Mouse (Mus musculus) intestine, embryonic 14.5 days (tissue): ENCODE data around the gene Ppa1. TPM values are rescaled to one million over a fixed set of nuclear protein-coding genes. Genes with fewer than 3 reads are reported as not detected.

Experiments used
- ATAC-seq: fragments of 200-750 bp; cut with Nextera tagmentation; replicated peaks from 2 replicates; pipeline ENCODE4 v1.8.0; 2017; ENCODE audit warnings: low read depth, moderate number of reproducible peaks, moderate TSS enrichment, moderate library complexity; ENCODE audit not compliant: low FRiP score, low TSS enrichment
- DNase-seq: peaks from one replicate; pipeline ENCODE4 v3.0.0-alpha.2; 2018; ENCODE audit warnings: low spot score
- H3K27ac ChIP-seq: fragments of 300-500 bp; sonication (generic); 2 replicates; pipeline ENCODE4 v1.5.1; 2014; ENCODE audit warnings: low read depth, mild to moderate bottlenecking, control low read depth
- H3K27me3 ChIP-seq: fragments of 300-500 bp; sonication (generic); replicated peaks from 2 replicates; pipeline ENCODE4 v1.6.1; 2014; ENCODE audit warnings: low read length, control low read depth; ENCODE audit not compliant: control insufficient read depth, insufficient read depth
- H3K36me3 ChIP-seq: fragments of 300-500 bp; sonication (generic); 2 replicates; pipeline ENCODE4 v1.6.1; 2014; ENCODE audit warnings: low read length, control low read depth; ENCODE audit not compliant: control insufficient read depth, insufficient read depth
- H3K4me1 ChIP-seq: fragments of 300-500 bp; sonication (generic); replicated peaks from 2 replicates; pipeline ENCODE4 v1.6.1; 2014; ENCODE audit warnings: low read length, control low read depth, mixed read lengths; ENCODE audit not compliant: control insufficient read depth, insufficient read depth
- H3K4me2 ChIP-seq: fragments of 300-500 bp; sonication (generic); 2 replicates; pipeline ENCODE4 v1.6.1; 2014; ENCODE audit warnings: low read length
- H3K4me3 ChIP-seq: fragments of 300-500 bp; sonication (generic); 2 replicates; pipeline ENCODE4 v1.5.1; 2014; ENCODE audit warnings: low read depth, low read length, control low read depth, mixed read lengths
- H3K9ac ChIP-seq: fragments of 300-500 bp; sonication (generic); 2 replicates; pipeline ENCODE4 v1.6.1; 2014; ENCODE audit warnings: mild to moderate bottlenecking, low read length
- H3K9me3 ChIP-seq: fragments of 300-500 bp; sonication (generic); 2 replicates; pipeline ENCODE4 v1.6.1; 2016; ENCODE audit warnings: low read length, control low read depth; ENCODE audit not compliant: control insufficient read depth
- WGBS: fragments of 180-500 bp; shearing (Covaris S2); extraction: QIAGEN DNeasy Blood & Tissue Kit; methylation state at CpG from one replicate; pipeline ENCODE4 v1.1.7; 2014; 5-methylcytosine and 5-hydroxymethylcytosine counted together
- polyA plus RNA-seq: library from polyadenylated mRNA; unstranded; fragments of >200 nt; fragmentation: Nextera tagmentation; extraction: Ambion mirVana; gene quantifications from 2 replicates; pipeline ENCODE4 v1.2.1, GENCODE M21; 2014

Gene Ppa1
- polyA plus RNA-seq, 1 experiment from 2014 or later: 226 TPM

GRCm38 (mm10) chr10:61696560-61696823, 48.1 kb downstream of the Ppa1 start:
- no peaks in the 10 kb centered on the region for H3K27me3 ChIP-seq
- peak overlapping the region; percentile 96 for H3K4me3 ChIP-seq
- H3K4me2 ChIP-seq: peak overlapping the region; percentile 100
- WGBS: 10% methylated on average over 11 of the region's 19 CpGs
- H3K27ac ChIP-seq: no peak overlapping the region
- ATAC-seq (no peak), DNase-seq (no peak)
- peaks cover 33% of the 10 kb centered on the region for H3K36me3 ChIP-seq
- H3K4me1 ChIP-seq: peaks cover 13% of the 10 kb centered on the region
- peak overlapping the region; percentile 73 for H3K9ac ChIP-seq
- no peaks in the 10 kb centered on the region for H3K9me3 ChIP-seq

GRCm38 (mm10) chr10:61697028-61697427, 48.7 kb downstream of the Ppa1 start:
- Histone ChIP-seq H3K36me3 (peaks cover 33% of the 10 kb centered on the region), H3K27ac (no peak overlapping the region), H3K9me3 (no peaks in the 10 kb centered on the region), H3K9ac (peak overlapping the region; percentile 73; the same call in 1 of the 2 replicates), H3K27me3 (no peaks in the 10 kb centered on the region), H3K4me2 (peak overlapping the region; percentile 100), H3K4me1 (peaks cover 13% of the 10 kb centered on the region), H3K4me3 (peak overlapping the region; percentile 96)
- ATAC-seq (no peak), DNase-seq (no peak)
- 88% methylated on average over 2 of the region's 2 CpGs for WGBS

GRCm38 (mm10) chr10:61704663-61705062, 56.3 kb downstream of the Ppa1 start:
- Histone ChIP-seq H3K9ac (no peak overlapping the region), H3K4me1 (no peaks in the 10 kb centered on the region), H3K36me3 (peaks cover 23% of the 10 kb centered on the region), H3K4me2 (no peak overlapping the region), H3K4me3 (no peak overlapping the region), H3K27me3 (no peaks in the 10 kb centered on the region), H3K27ac (no peak overlapping the region), H3K9me3 (no peaks in the 10 kb centered on the region)
- WGBS: 87% methylated on average over 4 of the region's 4 CpGs
- ATAC-seq (no peak), DNase-seq (no peak)

- no peak for ATAC-seq
- no peak for DNase-seq
Measured at GRCm38 (mm10) chr10:61706412-61707375, 58.3 kb downstream of the Ppa1 start.

GRCm38 (mm10) chr10:61713601-61714000, 65.2 kb downstream of the Ppa1 start:
- H3K4me3 ChIP-seq: no peak overlapping the region
- DNase-seq (no peak), ATAC-seq (no peak)
- H3K9me3 ChIP-seq: no peaks in the 10 kb centered on the region
- 73% methylated on average over 3 of the region's 3 CpGs for WGBS
- no peaks in the 10 kb centered on the region for H3K36me3 ChIP-seq
- no peaks in the 10 kb centered on the region for H3K27me3 ChIP-seq
- peaks cover 3% of the 10 kb centered on the region; the same call in 1 of the 2 replicates for H3K4me1 ChIP-seq
- H3K4me2 ChIP-seq: no peak overlapping the region
- H3K9ac ChIP-seq: no peak overlapping the region
- H3K27ac ChIP-seq: no peak overlapping the region

More at GRCm38 (mm10) chr10:61706412-61707375, 58.3 kb downstream of the Ppa1 start:
- H3K9ac ChIP-seq: no peak overlapping the region
- 72% methylated on average over 6 of the region's 6 CpGs for WGBS
- H3K4me3 ChIP-seq: no peak overlapping the region
- H3K4me2 ChIP-seq: no peak overlapping the region
- H3K27me3 ChIP-seq: no peaks in the 10 kb centered on the region
- no peaks in the 10 kb centered on the region for H3K4me1 ChIP-seq
- peaks cover 19% of the 10 kb centered on the region for H3K36me3 ChIP-seq
- H3K27ac ChIP-seq: no peak overlapping the region
- H3K9me3 ChIP-seq: no peaks in the 10 kb centered on the region

GRCm38 (mm10) chr10:61714146-61714545, 65.8 kb downstream of the Ppa1 start:
- 91% methylated on average over 4 of the region's 4 CpGs for WGBS
- H3K9ac ChIP-seq: no peak overlapping the region
- no peaks in the 10 kb centered on the region for H3K9me3 ChIP-seq
- no peaks in the 10 kb centered on the region for H3K36me3 ChIP-seq
- DNase-seq: no peak
- H3K27ac ChIP-seq: no peak overlapping the region
- no peaks in the 10 kb centered on the region for H3K27me3 ChIP-seq
- peaks cover 3% of the 10 kb centered on the region; the same call in 1 of the 2 replicates for H3K4me1 ChIP-seq
- H3K4me3 ChIP-seq: no peak overlapping the region
- no peak overlapping the region for H3K4me2 ChIP-seq
- no peak for ATAC-seq

GRCm38 (mm10) chr10:61714771-61715461, 66.6 kb downstream of the Ppa1 start, which contains the start of gene Aifm2:
Gene Aifm2 (plus strand): TSS chr10:61715263.
- peak within 1 kb of the TSS; percentile 47; the same call in 1 of the 2 replicates for H3K27ac ChIP-seq
- WGBS: 12% methylated on average over 28 of the region's 36 CpGs
- DNase-seq: peak; percentile 88

GRCm38 (mm10) chr10:61715462-61715837, 67.1 kb downstream of the Ppa1 start:
- 2% methylated on average over 9 of the region's 11 CpGs for WGBS
- H3K4me3 ChIP-seq: peak overlapping the region; percentile 67
- DNase-seq (no peak), ATAC-seq (no peak; the same call in 1 of the 2 replicates)
- H3K4me2 ChIP-seq: peak overlapping the region; percentile 85
- H3K9ac ChIP-seq: peak overlapping the region; percentile 54
- peaks cover 3% of the 10 kb centered on the region; the same call in 1 of the 2 replicates for H3K4me1 ChIP-seq
- H3K36me3 ChIP-seq: no peaks in the 10 kb centered on the region
- H3K9me3 ChIP-seq: no peaks in the 10 kb centered on the region
- H3K27ac ChIP-seq: no peak overlapping the region
- H3K27me3 ChIP-seq: no peaks in the 10 kb centered on the region

More at GRCm38 (mm10) chr10:61714771-61715461, 66.6 kb downstream of the Ppa1 start, which contains the start of gene Aifm2:
- peak within 1 kb of the TSS; percentile 85 for H3K4me2 ChIP-seq
- peak within 1 kb of the TSS; percentile 67 for H3K4me3 ChIP-seq
- no peaks in the 10 kb centered on the region for H3K27me3 ChIP-seq
- ATAC-seq: peak; percentile 91
- H3K9me3 ChIP-seq: no peaks in the 10 kb centered on the region
- H3K9ac ChIP-seq: peak within 1 kb of the TSS; percentile 54
- no peaks in the 10 kb centered on the region for H3K36me3 ChIP-seq
- peaks cover 3% of the 10 kb centered on the region; the same call in 1 of the 2 replicates for H3K4me1 ChIP-seq
